Mouse (Mus musculus): ENCODE data around the gene Josd1. TPM values are rescaled to one million over a fixed set of nuclear protein-coding genes. Genes with fewer than 3 reads are reported as not detected.

Josd1 gene
- total RNA-seq (2014; rRNA removed) (53.3 and 57.9 TPM in 2 replicates), polyA plus RNA-seq (2015; fragmentation: Nextera tagmentation; extraction: Ambion mirVana) (18.1 and 20.0 TPM in 2 replicates)

DNA sequence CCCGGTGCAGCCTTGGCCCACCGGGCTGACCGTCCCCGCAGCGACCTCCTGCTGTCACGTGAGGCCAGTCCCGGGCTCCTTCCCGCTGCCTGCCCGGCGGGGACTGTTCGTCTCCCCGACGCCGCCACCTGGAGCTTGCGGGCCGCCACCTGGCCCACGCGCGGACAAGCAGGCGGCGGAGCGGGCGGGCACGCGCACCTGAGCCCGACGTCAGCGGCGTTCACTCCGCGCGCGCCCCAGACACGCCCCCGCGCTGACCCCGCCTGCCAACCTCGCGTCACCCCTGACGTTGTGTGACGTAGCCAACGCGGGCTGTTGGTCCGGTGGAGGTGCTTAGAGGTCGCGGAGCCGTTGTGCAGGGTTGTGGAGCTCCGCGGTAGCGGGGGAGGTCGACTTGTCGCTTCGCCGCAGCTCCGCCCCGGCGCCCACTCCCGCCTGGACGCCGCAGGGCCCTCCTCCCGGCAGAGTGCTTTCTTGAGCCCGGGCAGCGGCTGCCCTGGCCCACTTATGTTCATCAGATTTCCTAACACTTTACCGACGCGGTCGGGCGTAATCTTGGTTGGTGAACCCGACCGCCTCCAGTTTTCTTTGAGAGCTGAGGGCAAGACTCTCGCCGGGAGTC is at the start of gene Josd1:
TSS of gene Josd1 (minus strand) at position 274 of the 622 bp plus-strand sequence.
- H3K4me2 ChIP-seq (ENCODE audit: low read depth, low read length): peak within 1 kb of the TSS; percentile 79
- WGBS: 1% methylated on average over 72 of the region's 72 CpGs
- H3K4me3 ChIP-seq (ENCODE audit: low read length): peak within 1 kb of the TSS; percentile 93
- TF ChIP-seq CTCF (IDR thresholded peaks at IDR 0.05; ENCODE audit: low read depth): no peak
- H3K9me3 ChIP-seq (ENCODE audit: low read length): no peaks in the 10 kb centered on the region
- H3K27me3 ChIP-seq (ENCODE audit: insufficient read depth, low read length): no peaks in the 10 kb centered on the region
- peaks cover 38% of the 10 kb centered on the region for H3K4me1 ChIP-seq (ENCODE audit: insufficient read depth, low read length)
- ATAC-seq: peak; percentile 71
- H3K36me3 ChIP-seq (ENCODE audit: insufficient read depth, low read length): no peaks in the 10 kb centered on the region
- DNase-seq (ENCODE audit: low spot score): peak; percentile 95
- peak within 1 kb of the TSS; percentile 92 for H3K9ac ChIP-seq (replicated peaks; ENCODE audit: low read length)
- H3K27ac ChIP-seq: peak within 1 kb of the TSS; percentile 94

DNA sequence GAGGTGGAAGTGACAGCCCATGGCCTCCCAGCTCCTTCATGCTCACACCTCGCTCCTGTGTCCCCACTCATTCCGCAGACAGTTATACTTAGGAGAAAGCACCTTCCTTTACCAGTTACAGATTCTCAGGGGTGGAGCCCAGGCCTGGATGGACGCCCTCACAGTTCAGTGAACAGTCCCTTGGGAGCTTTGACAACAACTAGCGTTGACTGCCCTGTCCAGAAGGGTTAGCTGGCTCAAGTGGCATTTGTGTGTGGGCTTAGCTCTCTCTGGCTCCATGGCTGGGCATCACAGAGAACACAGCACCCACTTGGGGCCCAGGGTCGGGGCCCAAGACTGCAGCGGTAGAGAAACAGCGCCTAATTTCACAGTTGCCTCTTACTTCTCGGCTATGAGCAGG is 46.6 kb upstream of the Josd1 start:
- no peak overlapping the region for H3K9ac ChIP-seq (replicated peaks; ENCODE audit: low read length)
- H3K4me2 ChIP-seq (ENCODE audit: low read depth, low read length): no peak overlapping the region
- TF ChIP-seq CTCF (IDR thresholded peaks at IDR 0.05; ENCODE audit: low read depth): no peak
- no peak overlapping the region for H3K4me3 ChIP-seq (ENCODE audit: low read length)
- no peak for ATAC-seq
- H3K4me1 ChIP-seq (ENCODE audit: insufficient read depth, low read length): no peaks in the 10 kb centered on the region
- H3K27me3 ChIP-seq (ENCODE audit: insufficient read depth, low read length): no peaks in the 10 kb centered on the region
- H3K9me3 ChIP-seq (ENCODE audit: low read length): no peaks in the 10 kb centered on the region
- DNase-seq (ENCODE audit: low spot score): no peak
- peaks cover 71% of the 10 kb centered on the region for H3K36me3 ChIP-seq (ENCODE audit: insufficient read depth, low read length)
- H3K27ac ChIP-seq: no peak overlapping the region
- WGBS: 85% methylated on average over 8 of the region's 8 CpGs

DNA sequence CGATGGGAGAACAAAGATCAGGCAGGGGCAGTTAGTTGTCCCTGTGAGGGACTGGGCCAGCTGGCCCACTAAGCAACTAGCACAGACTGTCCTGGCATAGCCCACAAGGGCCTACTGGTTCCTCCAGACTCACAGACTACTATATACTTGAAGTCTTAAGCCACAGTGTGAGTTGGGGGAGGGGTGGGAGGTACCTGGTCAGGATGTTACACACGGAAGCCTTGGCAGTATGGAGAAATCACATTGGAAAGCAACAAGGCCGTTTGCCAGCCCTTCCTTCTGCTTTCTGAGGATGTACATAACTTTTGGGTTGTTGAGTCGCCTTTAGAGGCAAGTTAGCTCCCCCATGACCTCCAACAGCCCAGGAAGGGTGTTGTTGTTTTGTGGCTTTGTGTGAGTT is 45.9 kb upstream of the Josd1 start:
- ATAC-seq (no peak), DNase-seq (ENCODE audit: low spot score) (no peak)
- Histone ChIP-seq H3K4me3 (ENCODE audit: low read length) (no peak overlapping the region), H3K27me3 (ENCODE audit: insufficient read depth, low read length) (no peaks in the 10 kb centered on the region), H3K9me3 (ENCODE audit: low read length) (no peaks in the 10 kb centered on the region), H3K36me3 (ENCODE audit: insufficient read depth, low read length) (peaks cover 68% of the 10 kb centered on the region), H3K9ac (replicated peaks; ENCODE audit: low read length) (no peak overlapping the region), H3K4me2 (ENCODE audit: low read depth, low read length) (no peak overlapping the region), H3K4me1 (ENCODE audit: insufficient read depth, low read length) (no peaks in the 10 kb centered on the region), H3K27ac (no peak overlapping the region)
- WGBS: 70% methylated on average over 4 of the region's 4 CpGs
- no peak for TF ChIP-seq CTCF (IDR thresholded peaks at IDR 0.05; ENCODE audit: low read depth)

DNA sequence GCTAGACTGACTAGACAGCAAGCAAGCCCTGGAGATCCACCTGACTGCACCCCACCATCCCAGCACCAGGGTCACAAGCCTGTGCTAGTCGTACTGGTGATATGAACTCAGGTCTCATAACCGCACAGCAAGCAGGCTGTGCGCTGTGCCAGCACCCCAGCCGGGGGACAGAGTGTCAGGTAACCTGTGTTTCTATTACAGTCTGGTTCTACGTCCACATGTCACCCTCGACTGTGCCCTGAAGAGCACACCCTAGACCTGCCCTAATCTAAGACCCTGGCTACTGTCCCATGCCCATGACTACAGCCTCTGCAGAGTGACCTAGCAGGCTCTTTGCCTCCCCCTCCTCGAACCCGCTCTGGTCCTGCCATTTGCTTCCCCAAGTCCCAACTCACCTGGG is 45.5 kb upstream of the Josd1 start:
- H3K4me2 ChIP-seq (ENCODE audit: low read depth, low read length): no peak overlapping the region
- TF ChIP-seq CTCF (IDR thresholded peaks at IDR 0.05; ENCODE audit: low read depth): no peak
- ATAC-seq (no peak), DNase-seq (ENCODE audit: low spot score) (no peak)
- H3K36me3 ChIP-seq (ENCODE audit: insufficient read depth, low read length): peaks cover 64% of the 10 kb centered on the region
- no peak overlapping the region for H3K27ac ChIP-seq
- no peaks in the 10 kb centered on the region for H3K9me3 ChIP-seq (ENCODE audit: low read length)
- no peaks in the 10 kb centered on the region for H3K27me3 ChIP-seq (ENCODE audit: insufficient read depth, low read length)
- H3K4me3 ChIP-seq (ENCODE audit: low read length): no peak overlapping the region
- 96% methylated on average over 8 of the region's 8 CpGs for WGBS
- H3K9ac ChIP-seq (replicated peaks; ENCODE audit: low read length): no peak overlapping the region
- no peaks in the 10 kb centered on the region for H3K4me1 ChIP-seq (ENCODE audit: insufficient read depth, low read length)

DNA sequence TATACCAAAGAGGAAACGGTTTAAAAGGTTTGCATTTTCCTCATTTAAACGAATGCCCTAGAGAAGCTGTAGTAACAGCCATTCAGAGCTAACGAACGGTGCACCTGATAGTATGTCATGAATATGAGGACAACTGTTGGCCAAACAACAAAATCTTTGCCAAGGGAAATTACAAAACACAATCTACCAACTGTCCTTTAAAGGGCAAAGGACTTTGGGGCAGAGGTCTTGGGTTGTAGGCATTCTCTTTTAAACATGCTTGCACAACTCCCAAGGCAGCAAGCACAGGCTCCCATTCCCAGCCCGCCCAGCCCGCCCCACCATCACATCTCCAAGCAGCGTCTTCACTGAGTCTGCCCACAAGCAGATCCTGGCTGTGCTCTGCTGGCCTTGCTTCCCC is 43.8 kb upstream of the Josd1 start:
- Histone ChIP-seq H3K4me1 (ENCODE audit: insufficient read depth, low read length) (no peaks in the 10 kb centered on the region), H3K36me3 (ENCODE audit: insufficient read depth, low read length) (peaks cover 60% of the 10 kb centered on the region), H3K27ac (no peak overlapping the region), H3K9ac (replicated peaks; ENCODE audit: low read length) (no peak overlapping the region), H3K4me3 (ENCODE audit: low read length) (no peak overlapping the region), H3K27me3 (ENCODE audit: insufficient read depth, low read length) (no peaks in the 10 kb centered on the region), H3K4me2 (ENCODE audit: low read depth, low read length) (no peak overlapping the region), H3K9me3 (ENCODE audit: low read length) (no peaks in the 10 kb centered on the region)
- no peak for TF ChIP-seq CTCF (IDR thresholded peaks at IDR 0.05; ENCODE audit: low read depth)
- ATAC-seq (no peak), DNase-seq (ENCODE audit: low spot score) (no peak)
- WGBS: 80% methylated on average over 7 of the region's 7 CpGs

DNA sequence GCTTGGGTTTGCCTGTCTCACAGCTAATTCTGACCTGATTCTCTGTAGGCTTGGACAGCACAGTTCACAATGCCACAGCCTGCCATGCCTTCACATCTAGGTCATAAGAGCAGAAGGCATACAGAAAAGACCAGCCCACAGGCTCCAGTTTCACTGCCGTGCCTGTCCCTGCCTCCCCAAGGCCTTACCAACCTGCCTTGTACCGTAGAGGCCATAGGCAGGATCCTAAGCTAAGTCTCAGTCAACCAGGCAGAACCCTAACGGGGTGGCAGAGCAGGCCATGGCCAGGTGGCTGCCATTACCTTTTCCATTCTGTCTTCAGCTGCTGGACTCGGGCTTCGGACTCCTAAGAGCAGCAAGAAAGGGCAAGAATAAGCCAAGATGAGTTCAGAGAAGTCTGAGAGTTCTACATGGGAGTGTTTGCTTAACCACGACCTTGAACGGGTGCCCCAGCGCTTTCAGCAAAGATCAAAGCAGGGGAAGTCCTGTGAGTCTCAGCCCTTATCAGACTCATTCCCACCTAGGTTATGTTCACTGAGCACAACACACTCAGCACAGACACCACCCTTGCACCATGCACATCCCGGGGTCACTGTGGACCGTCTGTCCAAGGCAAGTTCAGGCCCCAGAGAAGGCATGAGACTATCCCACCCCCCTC is 41.1 kb upstream of the Josd1 start:
- 92% methylated on average over 10 of the region's 10 CpGs for WGBS
- H3K4me2 ChIP-seq (ENCODE audit: low read depth, low read length): no peak overlapping the region
- DNase-seq (ENCODE audit: low spot score) (no peak), ATAC-seq (no peak)
- H3K27me3 ChIP-seq (ENCODE audit: insufficient read depth, low read length): no peaks in the 10 kb centered on the region
- TF ChIP-seq CTCF (IDR thresholded peaks at IDR 0.05; ENCODE audit: low read depth): no peak
- H3K36me3 ChIP-seq (ENCODE audit: insufficient read depth, low read length): peaks cover 61% of the 10 kb centered on the region
- H3K9ac ChIP-seq (replicated peaks; ENCODE audit: low read length): no peak overlapping the region
- H3K4me1 ChIP-seq (ENCODE audit: insufficient read depth, low read length): no peaks in the 10 kb centered on the region
- no peaks in the 10 kb centered on the region for H3K9me3 ChIP-seq (ENCODE audit: low read length)
- peak overlapping the region; percentile 46 for H3K27ac ChIP-seq
- H3K4me3 ChIP-seq (ENCODE audit: low read length): no peak overlapping the region

DNA sequence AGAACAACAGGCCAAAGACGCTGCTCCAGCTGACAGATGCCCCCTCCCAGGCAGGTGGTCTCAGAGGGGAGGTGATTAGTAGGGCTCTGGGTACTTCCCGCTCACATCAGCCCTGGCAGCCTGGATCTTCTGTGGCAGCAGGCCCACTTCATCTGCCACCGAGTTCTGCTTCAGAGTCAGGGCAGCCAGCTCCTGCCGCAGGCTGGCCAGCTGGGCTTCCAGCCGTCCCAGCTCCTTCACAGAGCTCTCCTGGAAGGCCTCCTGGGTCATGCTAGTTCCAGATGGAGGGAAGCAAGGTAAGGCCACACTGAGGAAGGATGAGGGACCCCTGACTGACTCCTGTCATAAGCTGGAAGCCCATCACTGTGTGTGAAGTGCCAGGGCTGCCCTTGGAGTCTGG is 40.6 kb upstream of the Josd1 start:
- Histone ChIP-seq H3K36me3 (ENCODE audit: insufficient read depth, low read length) (peaks cover 55% of the 10 kb centered on the region), H3K4me1 (ENCODE audit: insufficient read depth, low read length) (no peaks in the 10 kb centered on the region), H3K27ac (peak overlapping the region; percentile 46), H3K9me3 (ENCODE audit: low read length) (no peaks in the 10 kb centered on the region), H3K9ac (replicated peaks; ENCODE audit: low read length) (no peak overlapping the region), H3K4me3 (ENCODE audit: low read length) (no peak overlapping the region), H3K27me3 (ENCODE audit: insufficient read depth, low read length) (no peaks in the 10 kb centered on the region), H3K4me2 (ENCODE audit: low read depth, low read length) (no peak overlapping the region)
- ATAC-seq (peak; percentile 30; the same call in 1 of the 2 replicates), DNase-seq (ENCODE audit: low spot score) (peak; percentile 57)
- no peak for TF ChIP-seq CTCF (IDR thresholded peaks at IDR 0.05; ENCODE audit: low read depth)
- 29% methylated on average over 5 of the region's 5 CpGs for WGBS
